Mouse (Mus musculus) layer of hippocampus, postnatal 10 days (tissue): Measurements from ENCODE around the gene Crim1. TPM values are rescaled to one million over a fixed set of nuclear protein-coding genes. Genes with fewer than 3 reads are reported as not detected.

Source experiments
- DNase-seq, 2 experiments: peaks; one replicate each; pipeline ENCODE4 v3.0.0; 2021; ENCODE audit warnings: low spot score in 2 of 2
- long read RNA-seq: library from polyadenylated mRNA; stranded (forward); transcript quantifications from one replicate; pipeline ENCODE4 v2.0.0, GENCODE M21; 2023
- total RNA-seq, 2 experiments: library from RNA; stranded (reverse); gene quantifications; 2 replicates each; pipeline ENCODE4 v1.2.3; 2021

Gene Crim1
- total RNA-seq = 100 to 1,000 TPM in 1 of 2 experiments, 10 to 100 TPM in 1; 96.7 to 108 TPM
- long read RNA-seq, partial matches to known transcripts = 0 of 10 reads
- long read RNA-seq, other reads (novel, unspliced or antisense) = 10 of 10 reads

- DNase-seq = peak; percentile 69 to 77
Observed at GRCm38 (mm10) chr17:78199626-78200560, at the start of gene Crim1. TSS of gene Crim1 (plus strand) at chr17:78200248.

DNA sequence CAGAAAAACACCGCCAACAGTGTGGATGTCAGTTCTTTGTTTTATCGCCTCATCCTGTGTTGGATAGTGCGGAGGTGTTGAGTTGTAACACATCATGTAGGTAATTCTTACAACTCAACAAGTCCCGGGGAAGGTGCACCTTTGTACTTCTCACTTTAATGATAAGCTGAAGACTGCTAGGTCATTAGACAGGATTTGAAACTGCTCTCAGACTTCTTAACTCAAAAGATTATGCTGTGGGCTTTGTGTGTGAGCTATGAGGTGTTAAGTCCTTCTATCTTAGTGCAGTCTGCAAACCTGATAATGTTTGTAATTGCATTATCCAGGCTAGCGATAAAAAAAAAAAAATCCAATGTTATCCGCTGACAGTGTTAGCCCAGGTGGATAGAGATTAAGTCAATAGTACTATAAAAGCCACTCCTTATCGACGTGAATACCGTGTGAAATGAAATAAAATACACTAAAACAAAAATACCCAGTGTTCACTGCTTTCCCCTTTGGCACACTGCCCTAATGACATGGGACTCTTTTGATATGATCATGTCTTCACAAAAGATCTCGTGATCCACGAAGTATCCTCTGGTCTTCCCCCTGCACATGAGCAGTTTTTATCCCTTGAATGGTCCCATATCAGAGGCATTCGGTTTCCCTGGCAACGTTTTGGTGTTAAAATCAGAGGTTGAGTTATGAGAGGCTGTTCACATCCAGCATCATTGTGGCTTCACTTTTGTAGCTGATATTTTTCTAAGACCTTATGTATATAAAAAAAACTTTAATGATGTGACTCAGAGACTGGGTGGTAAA is 48.4 kb upstream of the Crim1 start:
- no peak for DNase-seq

- DNase-seq = peak; percentile 43 to 63
Observed at GRCm38 (mm10) chr17:78163278-78163677, 36.8 kb upstream of the Crim1 start.

GRCm38 (mm10) chr17:78163724-78164236 is 36.3 kb upstream of the Crim1 start:
- DNase-seq = no peak

DNA sequence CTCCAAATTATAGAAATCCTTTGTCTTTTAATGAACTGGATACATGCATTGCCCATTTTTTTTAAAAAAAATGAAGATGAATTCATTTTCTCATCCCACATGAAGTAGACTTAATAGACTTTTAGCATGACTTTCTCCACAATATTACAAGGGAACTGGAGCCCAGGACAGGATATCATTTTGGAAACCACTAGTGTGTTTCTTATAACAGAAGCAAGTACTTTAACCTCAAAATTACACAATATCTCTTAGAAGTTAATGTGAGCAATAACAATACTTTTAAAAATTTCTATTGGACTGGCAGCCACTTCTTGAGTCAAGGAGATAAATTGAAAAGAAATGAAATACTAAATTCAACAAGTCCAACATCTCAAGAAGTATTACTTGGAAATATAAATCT is 34.2 kb upstream of the Crim1 start:
- DNase-seq = no peak

- no peak for DNase-seq
Observed at GRCm38 (mm10) chr17:78166566-78166965, 33.5 kb upstream of the Crim1 start.

DNA sequence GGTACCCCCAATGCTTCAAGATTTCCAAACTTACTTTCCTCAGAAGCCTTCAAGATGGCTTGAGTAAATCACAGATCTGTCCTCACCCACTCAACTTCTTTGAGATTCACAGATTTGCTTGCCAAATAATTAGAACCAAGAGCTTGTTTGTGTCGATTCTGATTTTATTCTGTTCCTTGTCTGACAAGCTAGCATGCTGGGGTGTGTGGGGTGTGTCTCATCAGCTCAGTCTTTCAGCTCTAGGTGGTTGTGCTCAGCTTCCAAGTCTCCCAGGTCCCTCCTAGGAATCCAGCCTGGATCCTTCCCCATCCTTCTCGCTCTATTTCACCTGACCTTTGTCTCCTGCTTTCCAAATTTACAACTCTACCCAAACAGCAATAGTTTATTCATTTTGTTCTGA is 27.7 kb upstream of the Crim1 start:
- DNase-seq = no peak

- DNase-seq = no peak
Observed at GRCm38 (mm10) chr17:78180766-78181165, 19.3 kb upstream of the Crim1 start.

DNA sequence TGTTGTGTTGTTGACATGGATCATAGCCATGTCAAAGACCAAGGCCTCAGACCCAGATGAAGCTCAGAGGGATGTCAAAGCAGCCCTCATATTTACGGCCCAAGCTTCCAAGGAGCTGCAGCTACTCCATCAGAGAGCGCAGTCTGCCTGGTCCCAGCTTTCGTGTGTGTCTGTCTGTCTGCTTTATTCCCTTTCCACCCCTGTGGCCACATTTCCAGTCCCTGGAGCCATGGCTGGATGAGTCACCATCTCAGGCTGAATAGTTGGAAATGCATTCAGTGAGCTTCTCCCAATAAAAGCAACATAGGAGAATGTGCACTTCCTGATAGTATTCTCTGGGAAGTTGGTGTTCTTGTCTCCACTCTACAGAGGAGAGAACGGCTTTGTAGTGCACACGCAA is 3.9 kb upstream of the Crim1 start:
- DNase-seq = no peak

DNA sequence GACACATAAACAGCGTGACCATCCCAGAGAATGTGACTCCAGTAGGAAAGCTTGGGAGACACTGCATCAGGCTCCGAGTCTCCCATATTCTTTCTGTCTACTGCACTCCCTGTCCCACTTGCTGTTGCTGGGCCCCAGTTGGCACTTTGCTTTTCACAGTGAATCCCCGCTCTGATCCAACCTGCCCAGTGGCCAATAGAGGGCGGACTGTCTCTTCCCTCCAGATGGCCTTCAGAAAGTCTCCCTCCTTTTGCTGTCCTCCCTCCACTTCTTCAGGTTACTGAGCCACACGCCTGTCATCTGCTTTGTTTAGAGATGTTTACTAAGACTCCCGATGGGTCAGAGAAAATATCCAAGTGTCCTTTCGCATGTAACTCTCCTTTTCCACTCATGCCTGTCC is 2.9 kb upstream of the Crim1 start:
- peak; percentile 48 to 62 for DNase-seq

GRCm38 (mm10) chr17:78198140-78198539 is 1.9 kb upstream of the Crim1 start:
- DNase-seq = no peak

- DNase-seq = no peak
Observed at GRCm38 (mm10) chr17:78198820-78199219, 1.2 kb upstream of the Crim1 start.

DNA sequence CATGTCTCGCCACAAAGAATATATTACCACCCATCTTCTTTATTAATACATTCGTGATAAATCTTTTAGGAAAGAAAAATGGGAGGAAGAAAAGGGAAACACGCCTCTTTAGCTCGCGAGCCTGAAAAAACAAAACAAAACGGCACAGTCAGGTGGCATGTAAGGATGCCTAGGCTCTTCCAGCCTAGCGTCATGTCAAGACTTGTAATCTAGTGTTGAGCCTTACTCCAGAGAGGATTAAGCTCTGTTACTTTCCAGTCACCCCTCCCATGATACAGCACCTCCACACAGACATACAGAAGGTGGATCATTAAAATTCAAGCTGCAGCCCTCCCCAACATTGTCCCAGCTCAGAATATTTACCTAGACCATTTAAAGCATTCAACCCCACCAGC is 820 bp upstream of the Crim1 start:
- DNase-seq = no peak

DNA sequence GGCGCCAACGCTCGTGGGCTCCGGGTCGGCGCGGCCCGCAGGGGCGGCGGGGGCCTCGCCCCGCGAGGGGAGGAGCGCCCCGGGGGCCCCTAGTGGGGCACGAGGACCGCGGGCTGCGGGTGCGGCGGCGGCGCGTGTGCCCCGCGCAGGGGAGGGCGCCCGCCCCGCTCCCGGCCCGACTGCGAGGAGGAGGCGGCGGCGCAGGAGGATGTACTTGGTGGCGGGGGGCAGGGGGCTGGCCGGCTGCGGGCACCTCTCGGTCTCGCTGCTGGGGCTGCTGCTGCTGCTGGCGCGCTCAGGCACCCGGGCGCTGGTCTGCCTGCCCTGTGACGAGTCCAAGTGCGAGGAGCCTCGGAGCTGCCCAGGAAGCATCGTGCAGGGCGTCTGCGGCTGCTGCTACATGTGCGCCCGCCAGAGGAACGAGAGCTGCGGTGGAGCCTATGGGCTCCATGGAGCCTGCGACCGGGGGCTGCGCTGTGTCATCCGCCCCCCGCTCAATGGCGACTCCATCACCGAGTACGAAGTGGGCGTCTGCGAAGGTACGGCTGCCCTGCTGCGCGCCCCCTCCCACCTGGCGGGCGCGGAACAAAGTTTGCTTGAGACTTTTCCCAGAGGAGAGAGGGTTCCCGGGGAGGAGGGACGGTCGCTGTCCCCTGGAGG is 643 bp downstream of the Crim1 start:
- peak; percentile 51 to 60 for DNase-seq

DNA sequence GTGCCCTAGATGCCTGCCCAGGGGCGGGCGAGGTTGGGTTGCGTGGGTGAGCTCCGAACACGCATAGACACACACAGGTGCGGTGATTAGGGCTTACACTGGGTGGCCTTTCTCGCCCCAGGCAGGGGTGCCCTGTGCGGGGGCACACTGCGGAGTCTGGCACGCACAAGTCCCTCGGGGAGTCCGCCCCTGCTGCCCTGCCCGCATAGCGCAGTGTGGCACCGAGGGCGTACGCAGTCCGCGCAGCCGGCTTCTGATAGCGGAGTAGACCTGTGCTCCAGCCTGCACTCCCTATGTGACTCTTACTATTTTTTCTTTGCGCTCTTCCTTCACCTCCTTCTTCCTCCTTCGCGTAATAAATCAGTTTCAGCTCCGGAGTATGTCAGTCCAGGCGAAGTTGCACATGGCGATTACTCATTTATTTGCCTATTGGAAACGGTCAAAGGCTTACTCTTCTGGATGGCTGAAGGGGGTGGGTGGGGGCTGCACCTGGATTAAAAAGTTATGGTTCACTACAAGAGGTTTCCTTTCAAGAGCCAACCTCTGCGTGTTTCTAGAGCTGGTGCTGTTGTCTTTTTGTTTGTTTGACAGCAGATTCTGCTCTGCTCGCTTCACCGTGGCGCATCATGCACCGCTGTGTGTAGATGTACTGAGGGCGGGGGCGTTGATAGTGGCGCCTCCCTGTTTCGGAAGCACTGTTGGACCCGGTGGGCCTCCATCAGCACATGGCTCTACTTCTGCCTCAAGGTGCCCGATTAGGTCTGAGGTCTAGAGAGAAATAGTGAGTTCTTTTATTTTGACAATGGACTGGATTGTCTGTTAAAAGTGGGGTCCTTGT is 1.4 kb downstream of the Crim1 start:
- peak; percentile 34 to 57 for DNase-seq

DNA sequence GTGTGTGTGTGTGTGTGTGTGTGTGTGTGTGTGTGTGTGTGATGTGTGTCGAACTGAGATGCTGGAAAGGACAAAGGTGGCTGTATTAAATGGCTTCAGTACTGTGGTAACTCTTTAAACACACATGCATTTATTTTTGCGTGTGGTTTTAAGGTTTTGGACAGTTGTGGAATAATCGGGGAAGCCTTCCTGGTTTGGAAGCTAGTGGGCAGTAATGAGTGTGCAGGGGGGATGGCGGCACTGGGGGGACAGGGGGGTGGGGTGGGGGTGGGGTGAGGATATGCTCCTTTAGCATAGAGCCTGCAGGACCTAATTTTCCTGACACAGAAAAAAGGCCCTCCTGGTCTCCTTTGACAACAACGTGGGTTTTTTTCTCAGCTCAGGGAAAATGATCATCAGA is 2.2 kb downstream of the Crim1 start:
- DNase-seq = no peak

DNA sequence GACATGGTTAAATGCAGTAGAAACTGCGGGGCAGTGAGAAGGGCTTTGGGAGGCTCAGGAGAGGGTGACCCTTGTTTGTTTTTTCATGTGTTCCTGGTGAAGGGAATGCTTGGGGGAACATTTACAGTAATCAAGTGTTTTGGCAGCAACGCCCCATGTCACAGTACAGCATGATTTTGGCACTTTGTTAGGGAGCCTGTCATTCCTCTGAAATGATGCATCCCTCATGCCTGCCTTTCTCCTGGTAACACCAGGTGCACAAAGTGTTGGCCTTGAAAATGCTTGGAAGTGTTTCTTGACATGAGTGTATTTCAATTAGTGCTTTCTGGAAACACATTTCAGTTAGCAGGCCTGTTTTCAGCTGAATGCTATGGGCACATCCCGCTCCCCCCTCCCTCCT is 2.7 kb downstream of the Crim1 start:
- DNase-seq = no peak

DNA sequence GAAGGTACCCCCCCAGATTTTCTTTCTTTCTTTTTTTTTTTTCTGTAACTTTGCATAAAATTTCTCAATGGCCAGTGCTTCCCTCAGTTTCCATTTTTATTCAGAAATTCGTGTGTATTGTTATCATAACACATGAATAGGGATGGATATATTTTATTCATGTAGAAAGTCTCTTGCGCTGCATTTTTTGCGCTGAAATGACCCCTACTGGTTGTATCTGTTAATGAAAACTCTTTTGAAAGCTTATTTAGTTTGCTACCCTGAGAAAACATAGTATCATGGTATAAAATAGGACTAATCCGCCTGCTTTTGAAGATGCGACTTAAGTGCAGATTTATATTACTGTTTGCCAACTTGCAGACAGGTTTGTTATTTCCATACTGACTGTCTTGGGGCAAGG is 3.4 kb downstream of the Crim1 start:
- DNase-seq = peak in 1 of 2 experiments; percentile 32

- no peak for DNase-seq
Observed at GRCm38 (mm10) chr17:78206421-78206820, 6.4 kb downstream of the Crim1 start.

DNA sequence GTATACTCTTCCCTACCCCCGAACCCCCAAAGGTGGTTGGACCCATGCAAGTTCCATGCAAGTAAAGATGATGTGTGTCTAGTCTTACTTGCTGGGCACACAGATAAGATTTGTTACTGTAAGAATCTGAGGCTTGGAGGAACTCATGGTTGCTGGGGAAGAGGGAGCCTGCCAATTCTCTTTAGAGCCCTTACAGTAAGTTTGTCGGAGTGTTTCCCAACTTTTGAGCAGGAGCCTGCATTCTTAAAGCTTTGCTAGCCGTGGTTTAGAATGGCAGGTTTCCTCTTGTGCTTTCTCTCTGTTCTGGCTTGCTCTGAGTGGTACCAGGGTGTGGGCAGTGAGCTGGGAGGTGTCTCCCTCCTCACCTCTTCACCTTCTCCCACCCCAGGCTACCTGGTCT is 7.2 kb downstream of the Crim1 start:
- DNase-seq = no peak
